Mouse (Mus musculus): ENCODE results near the gene Tspan31. TPM values are rescaled to one million over a fixed set of nuclear protein-coding genes. Genes with fewer than 3 reads are reported as not detected.
A peak's percentile ranks its signal among the peaks of the same experiment; 100 is the strongest.

Gene Tspan31
- total and polyA plus RNA-seq, 3 experiments, result 57.2 to 63.1 TPM; not detected in 1

- Histone ChIP-seq H3K36me3 (ENCODE audit: control insufficient read depth in 1 of 2, insufficient read depth in 2 of 2, low read length in 2 of 2) (peaks cover 0 to 3% of the 10 kb centered on the region in 2 experiments; a peak in 1 of 4 replicates), H3K9ac (ENCODE audit: control insufficient read depth, low read depth, low read length, poor library complexity, severe bottlenecking) (no peak overlapping the region), H3K27ac (ENCODE audit: control insufficient read depth, low read depth, low read length) (no peak overlapping the region), H3K4me3 (ENCODE audit: control insufficient read depth in 1 of 2, insufficient read depth in 1 of 2, low read depth in 2 of 2, low read length in 2 of 2) (no peak overlapping the region), H3K4me1 (ENCODE audit: control insufficient read depth in 1 of 2, insufficient read depth in 2 of 2, low read length in 2 of 2) (no peaks in the 10 kb centered on the region), H3K27me3 (ENCODE audit: control insufficient read depth in 1 of 2, insufficient read depth in 2 of 2, low read length in 2 of 2) (no peaks in the 10 kb centered on the region), H3K9me3 (replicated peaks; ENCODE audit: insufficient read depth, low read length) (no peaks in the 10 kb centered on the region), H3K79me2 (ENCODE audit: control insufficient read depth, insufficient read depth, low read length, poor library complexity) (no peaks in the 10 kb centered on the region)
- no peak for DNase-seq (ENCODE audit: low read depth, low spot score)
- TF ChIP-seq UBTF (IDR thresholded peaks at IDR 0.05; ENCODE audit: borderline replicate concordance, insufficient read depth, low read depth, low read length), result no peak
- no peak for TF ChIP-seq RAD21 (IDR thresholded peaks at IDR 0.05; ENCODE audit: low read depth, low read length)
- no peak for TF ChIP-seq MYC (IDR thresholded peaks at IDR 0.05; ENCODE audit: low read depth, low read length)
- no peak for TF ChIP-seq TAL1 (IDR thresholded peaks at IDR 0.05; ENCODE audit: low read length)
These were observed 15.0 kb upstream of the Tspan31 start for GRCm38 (mm10) chr10:127085052-127085451.

DNA sequence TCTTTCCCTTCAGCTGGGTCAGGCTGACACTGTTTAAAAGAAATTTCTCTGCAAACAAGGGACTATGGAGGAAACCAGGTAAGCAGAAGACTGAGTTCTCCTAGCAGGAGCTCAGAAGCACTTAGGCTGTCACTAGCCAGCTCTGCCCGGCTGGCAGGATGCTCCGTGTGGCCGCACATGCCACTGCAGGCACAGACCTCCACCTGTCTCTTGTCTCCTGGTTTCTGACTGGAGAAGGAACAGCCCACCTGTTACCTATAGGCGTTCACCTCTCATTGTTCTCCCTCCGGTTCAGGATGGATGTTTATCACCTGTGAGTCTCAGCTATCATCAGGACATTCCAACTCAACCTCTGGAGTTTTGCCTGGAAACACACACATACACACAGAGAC is 13.8 kb upstream of the Tspan31 start:
- Histone ChIP-seq H3K9ac (ENCODE audit: control insufficient read depth, low read depth, low read length, poor library complexity, severe bottlenecking) (no peak overlapping the region), H3K36me3 (ENCODE audit: control insufficient read depth in 1 of 2, insufficient read depth in 2 of 2, low read length in 2 of 2) (peaks cover 0 to 1% of the 10 kb centered on the region in 2 experiments; a peak in 1 of 4 replicates), H3K27ac (ENCODE audit: control insufficient read depth, low read depth, low read length) (no peak overlapping the region), H3K27me3 (ENCODE audit: control insufficient read depth in 1 of 2, insufficient read depth in 2 of 2, low read length in 2 of 2) (no peaks in the 10 kb centered on the region), H3K79me2 (ENCODE audit: control insufficient read depth, insufficient read depth, low read length, poor library complexity) (no peaks in the 10 kb centered on the region), H3K4me1 (ENCODE audit: control insufficient read depth in 1 of 2, insufficient read depth in 2 of 2, low read length in 2 of 2) (no peaks in the 10 kb centered on the region), H3K9me3 (replicated peaks; ENCODE audit: insufficient read depth, low read length) (no peaks in the 10 kb centered on the region), H3K4me3 (ENCODE audit: control insufficient read depth in 1 of 2, insufficient read depth in 1 of 2, low read depth in 2 of 2, low read length in 2 of 2) (no peak overlapping the region)
- TF ChIP-seq RAD21 (IDR thresholded peaks at IDR 0.05; ENCODE audit: low read depth, low read length), result no peak
- no peak for TF ChIP-seq NELFE (IDR thresholded peaks at IDR 0.05; ENCODE audit: low read depth, low read length)
- TF ChIP-seq POLR2A (IDR thresholded peaks at IDR 0.05; ENCODE audit: control insufficient read depth in 1 of 2, insufficient read depth in 1 of 2, low read depth in 1 of 2, low read length in 2 of 2, poor library complexity in 1 of 2), result no peak
- no peak for DNase-seq (ENCODE audit: low read depth, low spot score)

- TF ChIP-seq POLR2A (IDR thresholded peaks at IDR 0.05; ENCODE audit: control insufficient read depth in 1 of 2, insufficient read depth in 1 of 2, low read depth in 1 of 2, low read length in 2 of 2, poor library complexity in 1 of 2) (no peak), KAT2A (conservative IDR thresholded peaks at IDR 0.05; ENCODE audit: low read depth, low read length) (no peak), MYC (IDR thresholded peaks at IDR 0.05; ENCODE audit: low read depth, low read length) (no peak), ZMIZ1 (IDR thresholded peaks at IDR 0.05; ENCODE audit: low read depth, low read length) (no peak), POLR2AphosphoS5 (IDR thresholded peaks at IDR 0.05; ENCODE audit: borderline replicate concordance, low read depth, low read length) (no peak), ETS1 (IDR thresholded peaks at IDR 0.05; ENCODE audit: low read depth, low read length) (no peak), SMC3 (IDR thresholded peaks at IDR 0.05; ENCODE audit: low read depth, low read length) (no peak; the same call in 1 of the 2 replicates), MXI1 (IDR thresholded peaks at IDR 0.05; ENCODE audit: low read depth, low read length) (no peak), RAD21 (IDR thresholded peaks at IDR 0.05; ENCODE audit: low read depth, low read length) (peak; percentile 14), ELF1 (IDR thresholded peaks at IDR 0.05; ENCODE audit: low read depth, low read length) (no peak), POLR2AphosphoS2 (IDR thresholded peaks at IDR 0.05; ENCODE audit: low read length) (no peak), CTCF (IDR thresholded peaks at IDR 0.05 in 2 of 3, conservative IDR thresholded peaks at IDR 0.05 in 1 of 3; ENCODE audit: control insufficient read depth in 1 of 3, insufficient read depth in 1 of 3, low read depth in 2 of 3, low read length in 3 of 3, poor library complexity in 1 of 3, severe bottlenecking in 1 of 3) (peak in 1 of 3 experiments; percentile 28; a peak in 2 of 6 replicates), EP300 (IDR thresholded peaks at IDR 0.05; ENCODE audit: low read depth in 1 of 2, low read length in 2 of 2) (no peak)
- no peak overlapping the region for H3K9ac ChIP-seq (ENCODE audit: control insufficient read depth, low read depth, low read length, poor library complexity, severe bottlenecking)
- H3K36me3 ChIP-seq (ENCODE audit: control insufficient read depth in 1 of 2, insufficient read depth in 2 of 2, low read length in 2 of 2), result no peaks in the 10 kb centered on the region
- no peak overlapping the region for H3K27ac ChIP-seq (ENCODE audit: control insufficient read depth, low read depth, low read length)
- DNase-seq (ENCODE audit: low read depth, low spot score), result no peak
- H3K4me3 ChIP-seq (ENCODE audit: control insufficient read depth in 1 of 2, insufficient read depth in 1 of 2, low read depth in 2 of 2, low read length in 2 of 2), result no peak overlapping the region
- no peaks in the 10 kb centered on the region for H3K27me3 ChIP-seq (ENCODE audit: control insufficient read depth in 1 of 2, insufficient read depth in 2 of 2, low read length in 2 of 2)
- no peaks in the 10 kb centered on the region for H3K79me2 ChIP-seq (ENCODE audit: control insufficient read depth, insufficient read depth, low read length, poor library complexity)
- H3K9me3 ChIP-seq (replicated peaks; ENCODE audit: insufficient read depth, low read length), result no peaks in the 10 kb centered on the region
- no peaks in the 10 kb centered on the region for H3K4me1 ChIP-seq (ENCODE audit: control insufficient read depth in 1 of 2, insufficient read depth in 2 of 2, low read length in 2 of 2)
These were observed 13.3 kb upstream of the Tspan31 start for GRCm38 (mm10) chr10:127083292-127083914.
